Mouse (Mus musculus) urinary bladder, postnatal 36 days (tissue): Measurements from ENCODE around the gene Gm9821.

Experiments
- DNase-seq, 2 experiments: peaks; one replicate each; pipeline ENCODE4 v3.0.0; 2022; ENCODE audit warnings: low spot score in 2 of 2, mixed read lengths in 1 of 2

Gm9821 gene

GRCm38 (mm10) chr2:91926949-91927348 is 18.6 kb upstream of the Gm9821 start, which contains the start of gene Chrm4:
TSS of gene Chrm4 (plus strand) at chr2:91927249.
- DNase-seq = no peak

- DNase-seq = peak; percentile 50 to 69
These were observed 17.5 kb upstream of the Gm9821 start for GRCm38 (mm10) chr2:91927826-91928533.

- no peak for DNase-seq
These were observed 16.8 kb upstream of the Gm9821 start for GRCm38 (mm10) chr2:91928534-91929350.

GRCm38 (mm10) chr2:91929455-91929854 is 16.0 kb upstream of the Gm9821 start:
- DNase-seq = no peak

- DNase-seq = no peak
These were observed 15.6 kb upstream of the Gm9821 start for GRCm38 (mm10) chr2:91929936-91930335.

GRCm38 (mm10) chr2:91930761-91931291 is 14.7 kb upstream of the Gm9821 start:
- DNase-seq = no peak

GRCm38 (mm10) chr2:91931328-91932159 is 14.0 kb upstream of the Gm9821 start:
- DNase-seq = no peak

- DNase-seq = no peak
These were observed 13.3 kb upstream of the Gm9821 start, which contains the start of gene Mdk for GRCm38 (mm10) chr2:91932160-91932711. TSS of gene Mdk (minus strand) at chr2:91932297.

- no peak for DNase-seq
These were observed 12.7 kb upstream of the Gm9821 start for GRCm38 (mm10) chr2:91932737-91933350.

GRCm38 (mm10) chr2:91933471-91933870 is 12.0 kb upstream of the Gm9821 start:
- DNase-seq = no peak

- no peak for DNase-seq
These were observed 11.5 kb upstream of the Gm9821 start for GRCm38 (mm10) chr2:91934016-91934415.

- DNase-seq = no peak
These were observed 10.5 kb upstream of the Gm9821 start for GRCm38 (mm10) chr2:91934826-91935525.

GRCm38 (mm10) chr2:91936154-91936553 is 9.3 kb upstream of the Gm9821 start:
- DNase-seq = no peak

GRCm38 (mm10) chr2:91939303-91939935 is 6.1 kb upstream of the Gm9821 start:
- DNase-seq = no peak

- no peak for DNase-seq
These were observed 3.1 kb upstream of the Gm9821 start for GRCm38 (mm10) chr2:91942356-91942755.

GRCm38 (mm10) chr2:91944170-91944950 is 1.1 kb upstream of the Gm9821 start:
- peak in 1 of 2 experiments; percentile 73 for DNase-seq

GRCm38 (mm10) chr2:91946836-91947235 is 1.3 kb downstream of the Gm9821 start:
- DNase-seq = no peak

- DNase-seq = peak in 1 of 2 experiments; percentile 50
These were observed 2.1 kb downstream of the Gm9821 start for GRCm38 (mm10) chr2:91947397-91948150.
